Mouse (Mus musculus): Measurements from ENCODE around the gene Otop3. TPM values are rescaled to one million over a fixed set of nuclear protein-coding genes. Genes with fewer than 3 reads are reported as not detected.

Otop3 gene
- polyA plus RNA-seq, 1 experiment from 2014 or later, result 2.1 TPM

DNA sequence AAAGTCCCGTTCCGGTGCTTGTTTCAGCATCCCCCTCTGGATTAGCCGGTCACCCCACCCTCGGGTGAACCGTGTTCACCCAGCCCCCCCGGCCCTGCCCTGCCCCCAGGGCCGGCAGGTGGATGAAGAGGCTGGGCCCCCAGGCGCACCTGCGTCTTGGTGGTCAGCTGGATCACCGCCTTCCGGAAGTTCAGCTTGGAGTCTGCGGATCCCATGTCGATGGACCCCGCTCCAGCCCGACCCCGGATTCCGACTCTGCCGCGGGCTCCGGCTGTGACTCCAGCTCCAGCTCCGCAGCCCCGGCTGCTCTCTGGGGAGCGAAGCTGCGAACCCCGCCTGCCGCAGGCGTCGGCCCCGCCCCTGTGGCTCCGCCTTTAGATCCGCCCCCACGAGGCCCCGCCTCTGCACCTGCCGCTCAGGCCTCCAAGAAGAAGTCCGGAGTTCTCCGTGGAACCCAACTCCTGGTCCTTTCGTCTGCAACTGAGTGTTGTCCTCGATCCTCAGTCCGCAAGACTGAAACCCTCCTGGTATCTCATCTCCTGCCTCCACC lies 32.9 kb downstream of the Otop3 start, which contains the start of gene Hid1:
TSS of gene Hid1 (minus strand) at position 362 of the 550 bp plus-strand sequence.
- H3K27ac ChIP-seq (ENCODE audit: low read length), result peak within 1 kb of the TSS; percentile 60

GRCm38 (mm10) chr11:115370368-115370767 lies 35.8 kb downstream of the Otop3 start:
- no peak overlapping the region for H3K4me2 ChIP-seq (ENCODE audit: low read depth, low read length)
- no peak overlapping the region for H3K9ac ChIP-seq (ENCODE audit: low read depth, low read length)
- no peaks in the 10 kb centered on the region for H3K36me3 ChIP-seq (ENCODE audit: control insufficient read depth, insufficient read depth, low read length)
- peaks cover 26% of the 10 kb centered on the region for H3K27me3 ChIP-seq (replicated peaks; ENCODE audit: control insufficient read depth, insufficient read depth, low read length)
- ATAC-seq, result no peak
- 55% methylated on average over 7 of the region's 7 CpGs for WGBS
- H3K9me3 ChIP-seq (ENCODE audit: control insufficient read depth, low read length), result no peaks in the 10 kb centered on the region
- no peak overlapping the region for H3K4me3 ChIP-seq (ENCODE audit: low read length)
- H3K27ac ChIP-seq (ENCODE audit: low read length), result no peak overlapping the region
- peaks cover 16% of the 10 kb centered on the region for H3K4me1 ChIP-seq (ENCODE audit: control insufficient read depth, insufficient read depth, low read length)

More for the DNA sequence above, 32.9 kb downstream of the Otop3 start, which contains the start of gene Hid1:
- H3K4me1 ChIP-seq (ENCODE audit: control insufficient read depth, insufficient read depth, low read length), result peaks cover 10% of the 10 kb centered on the region
- H3K36me3 ChIP-seq (ENCODE audit: control insufficient read depth, insufficient read depth, low read length), result no peaks in the 10 kb centered on the region
- H3K9me3 ChIP-seq (ENCODE audit: control insufficient read depth, low read length), result no peaks in the 10 kb centered on the region
- under 1% methylated on average over 37 of the region's 39 CpGs for WGBS
- peak within 1 kb of the TSS; percentile 60 for H3K4me3 ChIP-seq (ENCODE audit: low read length)
- peak within 1 kb of the TSS; percentile 90 for H3K4me2 ChIP-seq (ENCODE audit: low read depth, low read length)
- H3K9ac ChIP-seq (ENCODE audit: low read depth, low read length), result peak within 1 kb of the TSS; percentile 72
- H3K27me3 ChIP-seq (replicated peaks; ENCODE audit: control insufficient read depth, insufficient read depth, low read length), result peaks cover 13% of the 10 kb centered on the region
- ATAC-seq, result peak; percentile 88

DNA sequence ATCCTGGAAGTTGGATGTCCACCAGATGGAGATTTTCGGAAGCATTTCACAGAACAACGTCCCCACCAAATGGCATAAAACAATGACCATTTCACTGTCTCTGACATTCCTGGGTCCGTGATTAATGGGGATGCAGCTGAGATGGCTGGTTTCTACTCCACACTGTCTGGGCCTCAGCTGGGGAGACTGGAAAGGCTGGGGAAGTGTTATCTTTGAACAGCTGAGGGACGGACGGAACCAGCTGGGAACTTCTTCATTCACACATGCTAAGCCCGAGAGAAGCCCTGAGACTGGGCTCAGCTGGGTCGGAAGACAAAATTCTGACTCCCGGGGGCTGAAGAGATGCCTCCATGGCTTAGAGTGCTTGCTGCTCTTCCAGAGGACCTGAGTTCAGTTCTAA lies 36.8 kb downstream of the Otop3 start:
- H3K27ac ChIP-seq (ENCODE audit: low read length), result no peak overlapping the region
- peaks cover 16% of the 10 kb centered on the region for H3K4me1 ChIP-seq (ENCODE audit: control insufficient read depth, insufficient read depth, low read length)
- H3K4me3 ChIP-seq (ENCODE audit: low read length), result no peak overlapping the region
- no peaks in the 10 kb centered on the region for H3K36me3 ChIP-seq (ENCODE audit: control insufficient read depth, insufficient read depth, low read length)
- H3K4me2 ChIP-seq (ENCODE audit: low read depth, low read length), result no peak overlapping the region
- H3K9ac ChIP-seq (ENCODE audit: low read depth, low read length), result no peak overlapping the region
- WGBS, result 65% methylated on average over 8 of the region's 8 CpGs
- no peak for ATAC-seq
- peaks cover 26% of the 10 kb centered on the region for H3K27me3 ChIP-seq (replicated peaks; ENCODE audit: control insufficient read depth, insufficient read depth, low read length)
- H3K9me3 ChIP-seq (ENCODE audit: control insufficient read depth, low read length), result no peaks in the 10 kb centered on the region

GRCm38 (mm10) chr11:115372015-115372414 lies 37.5 kb downstream of the Otop3 start:
- Histone ChIP-seq H3K9me3 (ENCODE audit: control insufficient read depth, low read length) (no peaks in the 10 kb centered on the region), H3K4me1 (ENCODE audit: control insufficient read depth, insufficient read depth, low read length) (peaks cover 12% of the 10 kb centered on the region), H3K4me2 (ENCODE audit: low read depth, low read length) (no peak overlapping the region), H3K9ac (ENCODE audit: low read depth, low read length) (no peak overlapping the region), H3K36me3 (ENCODE audit: control insufficient read depth, insufficient read depth, low read length) (no peaks in the 10 kb centered on the region), H3K27me3 (replicated peaks; ENCODE audit: control insufficient read depth, insufficient read depth, low read length) (peaks cover 21% of the 10 kb centered on the region), H3K4me3 (ENCODE audit: low read length) (no peak overlapping the region), H3K27ac (ENCODE audit: low read length) (no peak overlapping the region)
- WGBS, result 61% methylated on average over 1 of the region's 1 CpGs
- no peak for ATAC-seq

GRCm38 (mm10) chr11:115372737-115373136 lies 38.2 kb downstream of the Otop3 start:
- no peak overlapping the region for H3K4me3 ChIP-seq (ENCODE audit: low read length)
- no peaks in the 10 kb centered on the region for H3K9me3 ChIP-seq (ENCODE audit: control insufficient read depth, low read length)
- WGBS, result 56% methylated on average over 2 of the region's 2 CpGs
- peaks cover 8% of the 10 kb centered on the region for H3K4me1 ChIP-seq (ENCODE audit: control insufficient read depth, insufficient read depth, low read length)
- no peak overlapping the region for H3K27ac ChIP-seq (ENCODE audit: low read length)
- H3K27me3 ChIP-seq (replicated peaks; ENCODE audit: control insufficient read depth, insufficient read depth, low read length), result peaks cover 17% of the 10 kb centered on the region; the same call in 1 of the 2 replicates
- ATAC-seq, result no peak
- no peak overlapping the region for H3K9ac ChIP-seq (ENCODE audit: low read depth, low read length)
- no peaks in the 10 kb centered on the region for H3K36me3 ChIP-seq (ENCODE audit: control insufficient read depth, insufficient read depth, low read length)
- no peak overlapping the region for H3K4me2 ChIP-seq (ENCODE audit: low read depth, low read length)

- Histone ChIP-seq H3K27me3 (replicated peaks; ENCODE audit: control insufficient read depth, insufficient read depth, low read length) (peaks cover 17% of the 10 kb centered on the region; the same call in 1 of the 2 replicates), H3K9me3 (ENCODE audit: control insufficient read depth, low read length) (0 out of 2 replicates have a peak, but pooled peaks cover 2% of the 10 kb centered on the region), H3K4me2 (ENCODE audit: low read depth, low read length) (peak overlapping the region; percentile 65), H3K4me1 (ENCODE audit: control insufficient read depth, insufficient read depth, low read length) (peaks cover 8% of the 10 kb centered on the region; the same call in 1 of the 2 replicates), H3K4me3 (ENCODE audit: low read length) (peak overlapping the region; percentile 45), H3K36me3 (ENCODE audit: control insufficient read depth, insufficient read depth, low read length) (no peaks in the 10 kb centered on the region), H3K27ac (ENCODE audit: low read length) (no peak overlapping the region), H3K9ac (ENCODE audit: low read depth, low read length) (peak overlapping the region; percentile 60)
- 2% methylated on average over 30 of the region's 30 CpGs for WGBS
- peak; percentile 50; the same call in 1 of the 2 replicates for ATAC-seq
These were observed 39.5 kb downstream of the Otop3 start for GRCm38 (mm10) chr11:115373805-115374694.

GRCm38 (mm10) chr11:115374695-115375425 lies 40.3 kb downstream of the Otop3 start:
- no peak for ATAC-seq
- H3K9ac ChIP-seq (ENCODE audit: low read depth, low read length), result peak overlapping the region; percentile 60; the same call in 1 of the 2 replicates

DNA sequence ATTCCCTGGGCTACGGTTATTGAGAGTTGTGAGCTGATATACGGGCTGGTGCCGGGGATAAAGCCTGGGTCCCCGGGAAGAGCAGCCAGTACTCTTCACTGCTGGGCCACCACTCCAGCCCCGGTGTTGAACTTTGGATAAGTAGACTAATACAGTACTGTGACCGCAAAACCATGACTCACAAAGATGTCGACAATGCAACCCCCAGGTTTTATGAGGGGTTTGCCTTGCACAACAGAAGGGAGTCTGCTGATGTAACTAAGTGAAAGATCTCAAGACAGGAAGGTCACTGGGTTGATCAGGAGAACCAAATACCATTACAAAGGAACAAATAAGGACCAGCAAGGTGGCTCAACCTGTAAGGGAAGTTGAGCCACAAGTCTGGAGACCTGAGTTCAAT lies 42.2 kb downstream of the Otop3 start:
- H3K4me2 ChIP-seq (ENCODE audit: low read depth, low read length), result no peak overlapping the region
- no peak overlapping the region for H3K27ac ChIP-seq (ENCODE audit: low read length)
- H3K9me3 ChIP-seq (ENCODE audit: control insufficient read depth, low read length), result 0 out of 2 replicates have a peak, but pooled peaks cover 2% of the 10 kb centered on the region
- H3K9ac ChIP-seq (ENCODE audit: low read depth, low read length), result no peak overlapping the region
- no peaks in the 10 kb centered on the region for H3K36me3 ChIP-seq (ENCODE audit: control insufficient read depth, insufficient read depth, low read length)
- H3K4me1 ChIP-seq (ENCODE audit: control insufficient read depth, insufficient read depth, low read length), result peaks cover 16% of the 10 kb centered on the region
- H3K4me3 ChIP-seq (ENCODE audit: low read length), result no peak overlapping the region
- peaks cover 17% of the 10 kb centered on the region; the same call in 1 of the 2 replicates for H3K27me3 ChIP-seq (replicated peaks; ENCODE audit: control insufficient read depth, insufficient read depth, low read length)
- ATAC-seq, result no peak; the same call in 1 of the 2 replicates
- WGBS, result 58% methylated on average over 7 of the region's 7 CpGs

More at GRCm38 (mm10) chr11:115374695-115375425, 40.3 kb downstream of the Otop3 start:
- no peak overlapping the region for H3K4me3 ChIP-seq (ENCODE audit: low read length)
- peaks cover 17% of the 10 kb centered on the region; the same call in 1 of the 2 replicates for H3K27me3 ChIP-seq (replicated peaks; ENCODE audit: control insufficient read depth, insufficient read depth, low read length)
- WGBS, result 66% methylated on average over 12 of the region's 12 CpGs
- H3K27ac ChIP-seq (ENCODE audit: low read length), result no peak overlapping the region
- no peak overlapping the region; the same call in 1 of the 2 replicates for H3K4me2 ChIP-seq (ENCODE audit: low read depth, low read length)
- 0 out of 2 replicates have a peak, but pooled peaks cover 2% of the 10 kb centered on the region for H3K9me3 ChIP-seq (ENCODE audit: control insufficient read depth, low read length)
- peaks cover 8% of the 10 kb centered on the region; the same call in 1 of the 2 replicates for H3K4me1 ChIP-seq (ENCODE audit: control insufficient read depth, insufficient read depth, low read length)
- no peaks in the 10 kb centered on the region for H3K36me3 ChIP-seq (ENCODE audit: control insufficient read depth, insufficient read depth, low read length)
